Mouse (Mus musculus) megakaryocyte, embryonic 14.5 days (primary cell): ENCODE measurements at regions not wholly inside any gene's neighbourhood (a gene's known extent, or its start where the extent isn't known, plus 50 kb on each side); places are given as distances from the start of the nearest gene placed in this dataset.

Experiments used
- H3K27me3 ChIP-seq: replicated peaks from 2 replicates; pipeline ENCODE3; 2012; ENCODE audit warnings: inconsistent platforms
- H3K36me3 ChIP-seq: replicated peaks from 2 replicates; pipeline ENCODE3; 2012; ENCODE audit warnings: low read length, inconsistent platforms, mixed read lengths
- H3K4me1 ChIP-seq: 2 replicates; pipeline ENCODE4 v1.6.1; 2012; ENCODE audit warnings: inconsistent platforms
- H3K4me3 ChIP-seq: replicated peaks from 2 replicates; pipeline ENCODE3; 2012; ENCODE audit warnings: moderate library complexity, mild to moderate bottlenecking, inconsistent platforms
- H3K9me3 ChIP-seq: 2 replicates; pipeline ENCODE4 v1.6.1; 2012; ENCODE audit warnings: inconsistent platforms
- FLI1 ChIP-seq: IDR thresholded peaks from 2 replicates; pipeline ENCODE4 v1.6.1; 2012; ENCODE audit warnings: low read length, inconsistent platforms, mixed read lengths
- GATA1 ChIP-seq: IDR thresholded peaks from 3 replicates; pipeline ENCODE4 v1.6.1; 2012; ENCODE audit warnings: mixed read lengths, low read length, inconsistent platforms, borderline replicate concordance

- Histone ChIP-seq H3K36me3 (no peaks in the 10 kb centered on the region), H3K4me3 (no peak overlapping the region), H3K27me3 (peaks cover 69% of the 10 kb centered on the region), H3K4me1 (peaks cover 11% of the 10 kb centered on the region), H3K9me3 (peaks cover 28% of the 10 kb centered on the region)
- TF ChIP-seq FLI1 (no peak), GATA1 (no peak)
These were observed 69.5 kb downstream of the Ephb3 start for GRCm38 (mm10) chr16:21274012-21274528.

GRCm38 (mm10) chr16:21277789-21278342 is 73.3 kb downstream of the Ephb3 start:
- TF ChIP-seq FLI1 (no peak), GATA1 (no peak)
- H3K9me3 ChIP-seq = peaks cover 28% of the 10 kb centered on the region
- H3K4me3 ChIP-seq = no peak overlapping the region
- H3K4me1 ChIP-seq = peaks cover 11% of the 10 kb centered on the region
- peaks cover 70% of the 10 kb centered on the region for H3K27me3 ChIP-seq
- no peaks in the 10 kb centered on the region for H3K36me3 ChIP-seq

- peaks cover 11% of the 10 kb centered on the region for H3K4me1 ChIP-seq
- peaks cover 73% of the 10 kb centered on the region for H3K27me3 ChIP-seq
- H3K9me3 ChIP-seq = peaks cover 28% of the 10 kb centered on the region
- TF ChIP-seq GATA1 (no peak), FLI1 (no peak)
- no peaks in the 10 kb centered on the region for H3K36me3 ChIP-seq
- H3K4me3 ChIP-seq = no peak overlapping the region
These were observed 73.8 kb downstream of the Ephb3 start for GRCm38 (mm10) chr16:21278387-21278786.

- Histone ChIP-seq H3K4me1 (peaks cover 16% of the 10 kb centered on the region), H3K27me3 (peaks cover 72% of the 10 kb centered on the region), H3K36me3 (no peaks in the 10 kb centered on the region), H3K9me3 (peaks cover 28% of the 10 kb centered on the region), H3K4me3 (no peak overlapping the region)
- TF ChIP-seq FLI1 = no peak
- TF ChIP-seq GATA1 = no peak
These were observed 75.7 kb downstream of the Ephb3 start for GRCm38 (mm10) chr16:21280200-21280627.

- H3K9me3 ChIP-seq = peaks cover 13% of the 10 kb centered on the region
- H3K4me3 ChIP-seq = no peak overlapping the region
- H3K4me1 ChIP-seq = peaks cover 29% of the 10 kb centered on the region
- H3K27me3 ChIP-seq = peaks cover 82% of the 10 kb centered on the region
- no peaks in the 10 kb centered on the region for H3K36me3 ChIP-seq
- TF ChIP-seq FLI1 (no peak), GATA1 (no peak)
These were observed 77.6 kb downstream of the Ephb3 start for GRCm38 (mm10) chr16:21281958-21282730.

GRCm38 (mm10) chr16:21286099-21286498 is 81.5 kb downstream of the Ephb3 start:
- TF ChIP-seq GATA1 = no peak
- no peak for TF ChIP-seq FLI1
- peaks cover 5% of the 10 kb centered on the region for H3K9me3 ChIP-seq
- peaks cover 88% of the 10 kb centered on the region for H3K27me3 ChIP-seq
- H3K4me1 ChIP-seq = peaks cover 21% of the 10 kb centered on the region
- H3K4me3 ChIP-seq = no peak overlapping the region
- H3K36me3 ChIP-seq = no peaks in the 10 kb centered on the region

- H3K4me1 ChIP-seq = peaks cover 18% of the 10 kb centered on the region
- H3K9me3 ChIP-seq = peaks cover 5% of the 10 kb centered on the region
- no peak overlapping the region for H3K4me3 ChIP-seq
- H3K27me3 ChIP-seq = peaks cover 84% of the 10 kb centered on the region
- no peak for TF ChIP-seq FLI1
- no peak for TF ChIP-seq GATA1
- no peaks in the 10 kb centered on the region for H3K36me3 ChIP-seq
These were observed 85.0 kb downstream of the Ephb3 start for GRCm38 (mm10) chr16:21289528-21289927.

GRCm38 (mm10) chr16:21293010-21293409 is 88.5 kb downstream of the Ephb3 start:
- Histone ChIP-seq H3K36me3 (no peaks in the 10 kb centered on the region), H3K4me1 (peaks cover 3% of the 10 kb centered on the region; the same call in 1 of the 2 replicates), H3K4me3 (no peak overlapping the region), H3K27me3 (peaks cover 82% of the 10 kb centered on the region), H3K9me3 (peaks cover 5% of the 10 kb centered on the region)
- TF ChIP-seq GATA1 (no peak), FLI1 (no peak)

- no peak for TF ChIP-seq FLI1
- no peak for TF ChIP-seq GATA1
- Histone ChIP-seq H3K36me3 (no peaks in the 10 kb centered on the region), H3K27me3 (peaks cover 86% of the 10 kb centered on the region), H3K4me1 (peaks cover 3% of the 10 kb centered on the region; the same call in 1 of the 2 replicates), H3K4me3 (no peak overlapping the region), H3K9me3 (peaks cover 5% of the 10 kb centered on the region)
These were observed 89.0 kb downstream of the Ephb3 start for GRCm38 (mm10) chr16:21293569-21293968.
